Mouse (Mus musculus) hindbrain, postnatal 0 days (tissue): ENCODE measurements at regions not wholly inside any gene's neighbourhood (a gene's known extent, or its start where the extent isn't known, plus 50 kb on each side); places are given as distances from the start of the nearest gene placed in this dataset.

Experiments
- ATAC-seq: fragments of 200-750 bp; cut with Nextera tagmentation; 2 replicates; pipeline ENCODE4 v1.8.0; 2017; ENCODE audit warnings: mild to moderate bottlenecking, moderate TSS enrichment, moderate library complexity
- DNase-seq: peaks from one replicate; pipeline ENCODE4 v3.0.0-alpha.2; 2015; ENCODE audit warnings: low spot score
- H3K27ac ChIP-seq: fragments of 300-500 bp; sonication (generic); 2 replicates; pipeline ENCODE4 v1.5.1; 2014; ENCODE audit warnings: mild to moderate bottlenecking
- H3K27me3 ChIP-seq: fragments of 300-500 bp; sonication (generic); 2 replicates; pipeline ENCODE4 v1.6.1; 2014; ENCODE audit warnings: low read length, mixed read lengths; ENCODE audit not compliant: insufficient read depth
- H3K36me3 ChIP-seq: fragments of 300-500 bp; sonication (generic); 2 replicates; pipeline ENCODE4 v1.6.1; 2014; ENCODE audit warnings: low read length, mixed read lengths; ENCODE audit not compliant: insufficient read depth
- H3K4me1 ChIP-seq: fragments of 300-500 bp; sonication (generic); 2 replicates; pipeline ENCODE4 v1.6.1; 2014; ENCODE audit warnings: antibody characterized with exemption, low read length, mixed read lengths; ENCODE audit not compliant: insufficient read depth
- H3K4me2 ChIP-seq: fragments of 300-500 bp; sonication (generic); 2 replicates; pipeline ENCODE4 v1.6.1; 2014; ENCODE audit warnings: low read depth, mild to moderate bottlenecking, low read length, moderate library complexity, mixed read lengths
- H3K4me3 ChIP-seq: fragments of 300-500 bp; sonication (generic); 2 replicates; pipeline ENCODE4 v1.5.1; 2014; ENCODE audit warnings: low read length
- H3K9ac ChIP-seq: fragments of 300-500 bp; sonication (generic); replicated peaks from 2 replicates; pipeline ENCODE4 v1.6.1; 2014; ENCODE audit warnings: mild to moderate bottlenecking, low read length, moderate library complexity, mixed read lengths
- H3K9me3 ChIP-seq: fragments of 300-500 bp; sonication (generic); 2 replicates; pipeline ENCODE4 v1.6.1; 2016; ENCODE audit warnings: low read length, mixed read lengths
- CTCF ChIP-seq: IDR thresholded peaks from 2 replicates; pipeline ENCODE4 v1.5.1; 2016; ENCODE audit warnings: antibody characterized with exemption, control low read depth, low read depth
- WGBS: fragments of 180-500 bp; shearing (Covaris S2); extraction: QIAGEN DNeasy Blood & Tissue Kit; methylation state at CpG from one replicate; pipeline ENCODE4 v1.1.7; 2014; 5-methylcytosine and 5-hydroxymethylcytosine counted together

- Histone ChIP-seq H3K4me1 (no peaks in the 10 kb centered on the region), H3K9me3 (no peaks in the 10 kb centered on the region), H3K4me2 (no peak overlapping the region), H3K27me3 (no peaks in the 10 kb centered on the region), H3K36me3 (no peaks in the 10 kb centered on the region), H3K9ac (no peak overlapping the region), H3K27ac (0 out of 2 replicates have a peak overlapping the region, but pooled peaks have one; percentile 20), H3K4me3 (no peak overlapping the region)
- peak; percentile 94 for ATAC-seq
- WGBS: 25% methylated on average over 3 of the region's 3 CpGs
- DNase-seq: peak; percentile 86
- TF ChIP-seq CTCF: no peak
Observed at GRCm38 (mm10) chr19:21152027-21152426, 120.1 kb upstream of the Zfand5 start.

- Histone ChIP-seq H3K4me3 (no peak overlapping the region), H3K9me3 (no peaks in the 10 kb centered on the region), H3K9ac (no peak overlapping the region), H3K4me2 (no peak overlapping the region), H3K36me3 (no peaks in the 10 kb centered on the region), H3K27ac (no peak overlapping the region), H3K27me3 (no peaks in the 10 kb centered on the region), H3K4me1 (no peaks in the 10 kb centered on the region)
- peak; percentile 34 for DNase-seq
- ATAC-seq: peak; percentile 63; the same call in 1 of the 2 replicates
- WGBS: 57% methylated on average over 3 of the region's 3 CpGs
- TF ChIP-seq CTCF: no peak
Observed at GRCm38 (mm10) chr19:21150849-21151248, 121.2 kb upstream of the Zfand5 start.

GRCm38 (mm10) chr19:21150241-21150640 is 121.8 kb upstream of the Zfand5 start:
- no peak for ATAC-seq
- 95% methylated on average over 1 of the region's 1 CpGs for WGBS

DNA sequence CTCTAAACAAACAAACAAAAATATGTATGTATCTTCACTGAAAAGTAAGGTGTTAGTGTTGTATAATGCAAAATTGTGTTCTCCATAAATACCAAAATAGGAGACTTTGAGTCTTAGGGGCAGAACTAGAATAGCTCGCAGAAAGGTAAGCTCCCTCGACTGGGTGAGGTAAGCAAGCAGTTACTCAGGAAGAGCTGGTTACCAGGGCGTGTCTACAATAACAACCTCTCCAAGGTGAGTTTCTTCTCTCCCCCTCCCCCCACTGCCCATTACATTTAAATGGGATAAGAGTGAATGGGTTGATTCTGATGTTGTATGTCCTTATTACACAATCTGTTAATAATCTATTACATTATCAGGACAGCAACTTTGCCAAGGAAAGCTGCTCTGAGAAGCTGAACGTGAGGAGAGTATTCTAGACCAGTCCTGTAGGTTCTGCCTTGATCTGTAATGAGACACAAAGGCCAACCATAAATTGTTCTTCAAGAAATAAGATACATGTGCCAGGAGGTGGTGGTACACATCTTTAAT is 125.2 kb upstream of the Zfand5 start:
- H3K4me2 ChIP-seq: no peak overlapping the region
- H3K27me3 ChIP-seq: no peaks in the 10 kb centered on the region
- DNase-seq (no peak), ATAC-seq (no peak)
- H3K36me3 ChIP-seq: no peaks in the 10 kb centered on the region
- TF ChIP-seq CTCF: no peak
- H3K4me3 ChIP-seq: no peak overlapping the region
- H3K9ac ChIP-seq: no peak overlapping the region
- no peaks in the 10 kb centered on the region for H3K9me3 ChIP-seq
- WGBS: 93% methylated on average over 4 of the region's 4 CpGs
- H3K27ac ChIP-seq: no peak overlapping the region
- no peaks in the 10 kb centered on the region for H3K4me1 ChIP-seq

More at GRCm38 (mm10) chr19:21150241-21150640, 121.8 kb upstream of the Zfand5 start:
- H3K9me3 ChIP-seq: no peaks in the 10 kb centered on the region
- no peaks in the 10 kb centered on the region for H3K4me1 ChIP-seq
- DNase-seq: no peak
- no peak overlapping the region for H3K27ac ChIP-seq
- TF ChIP-seq CTCF: no peak
- no peaks in the 10 kb centered on the region for H3K36me3 ChIP-seq
- no peak overlapping the region for H3K9ac ChIP-seq
- H3K27me3 ChIP-seq: no peaks in the 10 kb centered on the region
- H3K4me3 ChIP-seq: no peak overlapping the region
- no peak overlapping the region for H3K4me2 ChIP-seq

- H3K4me3 ChIP-seq: no peak overlapping the region
- no peak overlapping the region for H3K4me2 ChIP-seq
- no peaks in the 10 kb centered on the region for H3K27me3 ChIP-seq
- H3K9me3 ChIP-seq: no peaks in the 10 kb centered on the region
- no peaks in the 10 kb centered on the region for H3K4me1 ChIP-seq
- TF ChIP-seq CTCF: no peak
- ATAC-seq (peak; percentile 10; the same call in 1 of the 2 replicates), DNase-seq (no peak)
- 29% methylated on average over 13 of the region's 13 CpGs for WGBS
- H3K9ac ChIP-seq: no peak overlapping the region
- no peaks in the 10 kb centered on the region for H3K36me3 ChIP-seq
- no peak overlapping the region for H3K27ac ChIP-seq
Observed at GRCm38 (mm10) chr19:21144659-21145283, 127.3 kb upstream of the Zfand5 start.

GRCm38 (mm10) chr19:21143970-21144595 is 128.0 kb upstream of the Zfand5 start:
- Histone ChIP-seq H3K9me3 (no peaks in the 10 kb centered on the region), H3K9ac (no peak overlapping the region), H3K4me1 (no peaks in the 10 kb centered on the region), H3K4me2 (no peak overlapping the region), H3K27ac (no peak overlapping the region), H3K27me3 (no peaks in the 10 kb centered on the region), H3K36me3 (no peaks in the 10 kb centered on the region), H3K4me3 (no peak overlapping the region)
- DNase-seq (no peak), ATAC-seq (no peak)
- 55% methylated on average over 7 of the region's 7 CpGs for WGBS
- TF ChIP-seq CTCF: no peak

GRCm38 (mm10) chr19:21140456-21140855 is 131.6 kb upstream of the Zfand5 start:
- WGBS: 68% methylated on average over 3 of the region's 3 CpGs
- Histone ChIP-seq H3K27ac (no peak overlapping the region), H3K4me2 (no peak overlapping the region), H3K9ac (no peak overlapping the region), H3K4me3 (no peak overlapping the region), H3K4me1 (no peaks in the 10 kb centered on the region), H3K9me3 (no peaks in the 10 kb centered on the region), H3K36me3 (no peaks in the 10 kb centered on the region), H3K27me3 (no peaks in the 10 kb centered on the region)
- DNase-seq (no peak), ATAC-seq (no peak)
- no peak for TF ChIP-seq CTCF
